Mouse (Mus musculus): Measurements from ENCODE around the gene Mrs2. TPM values are rescaled to one million over a fixed set of nuclear protein-coding genes. Genes with fewer than 3 reads are reported as not detected.

Mrs2 gene
- polyA plus RNA-seq, 1 experiment = 8.6 TPM

DNA sequence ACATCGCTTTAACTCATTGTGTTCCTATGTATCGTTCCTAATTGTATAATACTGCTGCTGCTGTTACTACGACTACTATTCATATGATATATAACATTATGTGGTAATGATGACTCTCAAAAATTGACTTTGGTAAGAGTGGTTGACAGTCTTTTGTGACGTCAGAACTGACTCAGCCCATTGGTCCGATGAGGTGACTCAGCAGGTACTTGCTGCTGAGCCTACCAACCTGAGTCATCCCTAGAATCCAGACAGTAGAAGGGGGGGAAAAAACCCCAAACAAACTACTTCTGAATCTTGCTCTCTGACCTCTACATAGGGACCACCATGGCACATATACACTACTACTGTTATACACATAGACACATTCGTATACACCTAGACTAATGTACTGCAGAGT, 71.3 kb downstream of the Mrs2 start:
- no peak for TF ChIP-seq GATA1 (IDR thresholded peaks at IDR 0.05; ENCODE audit: low read length)

DNA sequence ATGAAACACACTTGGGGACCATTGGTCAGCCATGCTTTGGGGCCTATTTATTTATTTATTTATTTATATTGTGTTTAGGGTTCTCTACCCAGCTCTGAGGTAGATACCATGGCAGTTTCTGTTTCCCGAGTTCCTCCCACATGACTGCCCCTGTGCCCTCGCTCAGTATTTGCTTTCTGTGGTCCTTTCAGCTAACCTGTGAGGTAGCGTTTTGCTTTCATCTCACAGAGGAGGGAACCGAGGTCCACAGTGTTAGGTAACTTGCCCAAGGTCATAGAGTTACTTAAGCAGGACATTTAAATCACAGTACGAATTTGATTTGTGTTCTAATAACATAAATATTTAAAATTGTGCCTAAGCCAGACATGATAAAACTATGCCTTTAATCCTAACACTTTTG, 73.0 kb downstream of the Mrs2 start:
- TF ChIP-seq GATA1 (IDR thresholded peaks at IDR 0.05; ENCODE audit: low read length) = no peak

DNA sequence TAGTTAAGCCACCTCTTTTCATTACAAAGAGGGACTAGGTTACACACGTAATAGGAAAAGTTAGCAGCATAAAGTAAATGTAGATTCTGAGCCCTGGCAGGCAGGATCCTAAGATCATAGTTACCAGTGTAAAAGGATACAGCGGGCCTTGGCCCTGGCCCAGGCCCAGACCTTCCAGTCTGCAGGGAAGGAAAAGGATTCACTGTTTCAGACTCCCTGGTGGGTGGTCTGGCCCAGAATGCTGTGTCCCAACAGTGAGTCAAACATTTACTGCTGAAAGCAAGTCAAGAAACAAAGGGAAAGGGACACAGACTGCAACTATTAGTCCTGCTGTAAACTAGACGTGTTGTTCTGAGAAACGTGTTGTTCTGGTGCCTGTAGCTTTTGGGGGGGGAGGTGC, 74.6 kb downstream of the Mrs2 start:
- no peak for TF ChIP-seq GATA1 (IDR thresholded peaks at IDR 0.05; ENCODE audit: low read length)

DNA sequence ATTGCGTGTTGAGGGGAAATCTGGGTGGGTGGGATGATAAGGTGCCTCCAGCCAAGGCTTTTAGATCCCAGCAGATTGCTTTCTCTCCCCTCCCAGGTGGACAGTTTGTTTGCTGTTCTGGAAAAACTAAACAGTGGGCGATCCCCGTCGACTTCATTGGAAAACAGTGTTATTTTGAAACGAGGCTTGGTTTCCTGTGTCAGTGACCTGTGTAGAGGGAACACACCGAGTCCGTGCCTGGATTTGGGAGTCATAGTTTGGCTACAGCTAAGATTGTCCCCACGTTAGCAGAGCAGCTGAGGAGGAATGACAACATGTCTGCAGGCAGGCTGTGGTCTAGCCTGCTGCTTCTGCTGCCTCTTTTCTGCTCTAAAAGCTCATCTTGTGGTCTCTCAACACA, 76.9 kb downstream of the Mrs2 start:
- TF ChIP-seq GATA1 (IDR thresholded peaks at IDR 0.05; ENCODE audit: low read length) = no peak

DNA sequence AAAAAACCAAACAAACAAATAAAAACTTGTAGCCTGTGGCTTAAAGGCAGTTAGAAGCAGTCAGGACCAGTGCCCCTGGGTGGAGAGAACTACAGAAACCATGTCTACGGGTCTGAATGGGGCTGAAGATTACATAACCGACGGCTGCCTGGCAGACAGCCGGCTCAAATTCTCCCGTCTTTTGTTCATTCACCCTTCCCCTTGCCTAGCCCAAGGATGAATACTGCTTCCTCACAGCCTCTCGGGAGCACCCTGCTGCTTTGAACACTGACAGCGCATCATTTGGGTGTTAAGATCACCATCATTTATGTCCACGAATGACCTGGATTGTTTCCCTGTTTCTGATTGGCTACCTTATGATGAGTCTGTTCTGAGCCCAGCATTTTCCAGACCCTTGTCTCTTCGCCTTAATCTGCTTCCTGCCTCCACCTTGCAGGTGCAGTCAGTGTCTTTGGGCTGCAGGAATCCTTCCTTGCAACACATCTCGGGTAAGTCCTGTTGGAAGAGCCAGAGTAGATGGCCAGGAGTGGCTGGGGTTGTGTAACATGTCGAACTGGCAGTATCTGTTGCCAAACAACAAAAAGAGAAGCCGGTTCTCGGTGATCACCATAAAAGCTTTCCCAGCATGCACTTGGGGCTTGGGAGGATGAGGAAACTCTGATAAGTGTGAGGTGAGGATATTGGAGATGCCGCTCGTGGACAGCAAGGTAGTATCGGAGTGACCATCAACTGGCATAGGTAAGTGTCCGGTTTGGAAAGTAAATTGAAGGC, 77.5 kb downstream of the Mrs2 start, which contains the start of gene Gpld1:
TSS of gene Gpld1 (plus strand) at position 641 of the 771 bp plus-strand sequence.
- TF ChIP-seq GATA1 (IDR thresholded peaks at IDR 0.05; ENCODE audit: low read length) = no peak

DNA sequence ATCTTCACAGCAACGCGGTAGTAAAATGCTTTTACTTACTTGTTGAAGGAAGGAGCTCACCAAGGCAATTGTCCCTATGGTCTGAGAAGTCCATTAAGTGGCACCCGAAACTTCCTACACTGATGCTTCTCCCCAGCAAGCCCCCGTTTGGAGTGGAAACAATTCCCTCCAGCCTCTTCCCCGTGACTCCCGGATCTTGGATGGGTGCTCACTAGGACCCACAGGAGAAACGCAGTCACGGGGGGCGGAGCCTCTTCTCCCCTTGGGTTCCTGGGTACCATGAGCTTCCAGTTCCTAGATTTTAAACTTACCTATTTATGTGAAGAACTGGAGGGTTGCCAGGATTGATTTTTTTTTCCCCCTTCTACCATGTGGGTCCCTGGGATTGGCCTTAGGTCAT, 80.7 kb downstream of the Mrs2 start:
- no peak for TF ChIP-seq GATA1 (IDR thresholded peaks at IDR 0.05; ENCODE audit: low read length)

DNA sequence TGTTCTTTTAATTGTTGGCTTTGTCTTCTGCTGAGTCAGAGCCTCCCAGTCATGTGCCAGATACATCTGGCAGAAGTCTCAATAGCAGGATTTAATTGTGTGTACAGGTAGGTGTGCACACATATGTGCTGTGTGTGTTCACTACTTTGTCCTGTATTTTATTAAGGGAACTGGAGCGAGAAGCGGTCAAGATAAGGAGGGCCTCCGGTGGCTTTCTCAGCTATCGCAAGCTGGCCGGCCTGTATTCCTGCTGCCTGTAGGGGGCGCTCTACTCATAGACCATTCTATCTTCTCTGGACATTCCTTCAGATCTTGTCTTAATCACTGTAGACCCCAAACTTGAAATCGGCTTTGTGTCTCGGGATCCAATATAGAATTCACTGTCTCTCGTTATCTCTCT, 81.5 kb downstream of the Mrs2 start:
- TF ChIP-seq GATA1 (IDR thresholded peaks at IDR 0.05; ENCODE audit: low read length) = no peak

DNA sequence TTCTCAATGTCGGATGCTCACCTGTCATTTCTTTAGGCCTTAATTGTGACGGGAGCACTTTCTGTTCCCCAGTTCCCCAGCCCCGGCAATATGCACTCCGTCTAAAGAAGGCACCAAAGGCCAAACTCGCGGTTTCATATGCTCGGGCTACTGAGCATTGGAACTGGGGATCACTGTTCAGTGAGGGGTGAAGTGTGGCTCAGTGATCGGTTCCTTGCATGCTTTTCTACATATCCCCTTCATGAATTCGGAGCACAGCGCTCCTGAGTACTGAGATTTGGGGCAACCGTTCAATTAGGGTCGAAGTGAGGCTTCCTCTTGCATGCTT, 82.4 kb downstream of the Mrs2 start:
- no peak for TF ChIP-seq GATA1 (IDR thresholded peaks at IDR 0.05; ENCODE audit: low read length)

Other genes with a start within 250 kb of the Mrs2 start
- gene BC005537, start 218.7 kb downstream of the Mrs2 start, polyA plus RNA-seq (2012) = 61.9 and 79.6 TPM in 2 replicates
- gene Acot13, start 188.8 kb downstream of the Mrs2 start, polyA plus RNA-seq (2012) = 46.7 and 50.2 TPM in 2 replicates
- 49.8 and 53.5 TPM in 2 replicates for gene Tdp2, start 188.7 kb downstream of the Mrs2 start, polyA plus RNA-seq (2012)
- gene D130043K22Rik, start 175.2 kb downstream of the Mrs2 start, polyA plus RNA-seq (2012) = not detected in 2 replicates
- gene Aldh5a1, start 82.7 kb downstream of the Mrs2 start, polyA plus RNA-seq (2012) = not detected in 2 replicates
- gene Gpld1, start 77.2 kb downstream of the Mrs2 start, polyA plus RNA-seq (2012) = not detected in 2 replicates
- not detected in 2 replicates for gene Dcdc2a, start 35.6 kb upstream of the Mrs2 start, polyA plus RNA-seq (2012)

All from G1E-ER4 (cell line).